Mouse (Mus musculus): ENCODE measurements around the gene Ptprd.

DNA sequence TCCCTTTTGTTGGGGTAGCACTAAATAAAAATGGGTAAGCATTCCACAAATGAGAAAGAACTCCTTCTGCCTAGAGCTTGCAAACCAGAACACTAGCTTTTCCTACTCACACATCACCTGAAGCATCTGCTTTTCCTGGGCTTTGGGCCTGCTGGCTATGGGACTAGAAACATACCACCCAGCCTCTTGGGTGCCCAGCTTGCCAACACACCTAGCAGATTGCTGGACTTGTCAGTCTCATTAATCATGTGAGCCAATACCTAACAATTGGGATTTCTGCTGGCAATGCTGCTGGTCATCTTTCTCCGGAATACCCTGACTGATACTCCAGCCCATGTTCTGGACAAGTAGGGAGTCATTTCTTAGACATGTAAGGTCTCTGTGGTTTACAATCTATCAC, 1973.9 kb downstream of the Ptprd start:
- TF ChIP-seq CTCF (IDR thresholded peaks at IDR 0.05; ENCODE audit: low read depth) (no peak), EP300 (optimal IDR thresholded peaks at IDR 0.05) (no peak)

Data from stomach, postnatal 0 days (tissue).